Mouse (Mus musculus): ENCODE data around the gene Olfr679. TPM values are rescaled to one million over a fixed set of nuclear protein-coding genes. Genes with fewer than 3 reads are reported as not detected.
"Not testable (repeated sequence)": the region's sequence is repeated elsewhere in the genome, so short reads cannot be mapped to it uniquely, and the experiment has no call there.

Gene Olfr679
- not detected in 2 replicates for polyA plus RNA-seq (2011; ENCODE audit: insufficient read length, low read depth, missing spikeins)

- H3K4me1 ChIP-seq (ENCODE audit: control insufficient read depth, insufficient read depth, low read length) = no peaks in the 10 kb centered on the region
Measured at GRCm38 (mm10) chr7:105080905-105081304, at the start of gene Olfr679. Gene Olfr679 (plus strand): TSS chr7:105081205.

DNA sequence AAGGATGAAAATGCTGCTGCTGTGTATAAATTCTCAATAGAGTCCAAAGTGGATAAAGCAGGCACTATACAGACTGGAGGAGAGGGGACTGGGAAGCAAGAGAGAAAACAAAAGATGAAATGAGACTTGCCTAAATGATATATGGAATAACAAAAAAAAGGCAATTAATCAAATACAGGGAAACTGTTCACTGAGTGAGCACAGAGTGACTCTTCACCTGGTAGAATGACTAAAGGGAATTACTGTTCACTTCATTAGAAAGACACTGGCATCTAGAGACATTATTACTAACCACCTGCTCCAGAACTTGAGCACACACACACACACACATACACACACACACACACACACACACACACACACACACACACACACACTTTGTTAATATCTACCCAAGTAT is 48.6 kb upstream of the Olfr679 start, which contains the start of gene Olfr676:
Gene Olfr676, plus strand, starts transcription at position 301 of the 400 bp plus-strand sequence.
- TF ChIP-seq CTCF (IDR thresholded peaks at IDR 0.05; ENCODE audit: borderline replicate concordance, insufficient read depth, low read length) = no peak
- TF ChIP-seq POLR2A (IDR thresholded peaks at IDR 0.05; ENCODE audit: low read depth, low read length) = no peak
- H3K27ac ChIP-seq (ENCODE audit: insufficient read depth, low read length) = no peak within 1 kb of the TSS
- no peaks in the 10 kb centered on the region for H3K4me1 ChIP-seq (ENCODE audit: control insufficient read depth, insufficient read depth, low read length)
- H3K4me3 ChIP-seq (ENCODE audit: insufficient read depth, low read length) = no peak within 1 kb of the TSS

More at GRCm38 (mm10) chr7:105080905-105081304, at the start of gene Olfr679:
- no peak within 1 kb of the TSS for H3K27ac ChIP-seq (ENCODE audit: insufficient read depth, low read length)
- TF ChIP-seq CTCF (IDR thresholded peaks at IDR 0.05; ENCODE audit: borderline replicate concordance, insufficient read depth, low read length) (no peak), POLR2A (IDR thresholded peaks at IDR 0.05; ENCODE audit: low read depth, low read length) (no peak)
- H3K4me3 ChIP-seq (ENCODE audit: insufficient read depth, low read length) = no peak within 1 kb of the TSS

- not testable (repeated sequence) for H3K27ac ChIP-seq (ENCODE audit: insufficient read depth, low read length); H3K4me3 ChIP-seq (ENCODE audit: insufficient read depth, low read length); H3K4me1 ChIP-seq (ENCODE audit: control insufficient read depth, insufficient read depth, low read length)
Measured at GRCm38 (mm10) chr7:105033836-105034235, 47.2 kb upstream of the Olfr679 start.

GRCm38 (mm10) chr7:105058951-105059350 is 22.1 kb upstream of the Olfr679 start:
- no peak overlapping the region for H3K4me3 ChIP-seq (ENCODE audit: insufficient read depth, low read length)
- no peak overlapping the region for H3K27ac ChIP-seq (ENCODE audit: insufficient read depth, low read length)
- no peak for TF ChIP-seq CTCF (IDR thresholded peaks at IDR 0.05; ENCODE audit: borderline replicate concordance, insufficient read depth, low read length)
- TF ChIP-seq POLR2A (IDR thresholded peaks at IDR 0.05; ENCODE audit: low read depth, low read length) = no peak

DNA sequence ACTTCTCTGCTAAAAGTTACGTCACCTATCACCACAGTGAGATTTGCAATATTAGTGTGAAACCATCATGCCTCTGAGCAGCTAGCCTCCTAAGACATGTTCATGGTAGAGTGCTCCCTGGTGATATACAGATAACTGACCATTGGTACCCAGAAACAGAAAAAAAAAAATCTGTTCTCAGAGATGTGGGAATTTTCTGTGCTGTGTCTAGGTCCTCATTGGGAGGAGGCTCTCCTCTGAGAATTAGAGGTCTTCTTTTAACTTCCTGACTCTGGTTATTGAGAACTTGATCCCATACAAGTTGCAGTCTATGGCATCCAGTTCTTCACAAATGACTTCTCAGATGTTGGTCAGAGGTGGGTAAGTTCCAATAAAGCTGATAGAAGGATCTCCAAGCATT is 16.8 kb upstream of the Olfr679 start, which contains the start of gene Olfr678:
Gene Olfr678, plus strand, starts transcription at position 301 of the 400 bp plus-strand sequence.
- H3K27ac ChIP-seq (ENCODE audit: insufficient read depth, low read length) = no peak within 1 kb of the TSS
- H3K4me1 ChIP-seq (ENCODE audit: control insufficient read depth, insufficient read depth, low read length) = no peaks in the 10 kb centered on the region
- TF ChIP-seq POLR2A (IDR thresholded peaks at IDR 0.05; ENCODE audit: low read depth, low read length) = no peak
- no peak for TF ChIP-seq CTCF (IDR thresholded peaks at IDR 0.05; ENCODE audit: borderline replicate concordance, insufficient read depth, low read length)
- H3K4me3 ChIP-seq (ENCODE audit: insufficient read depth, low read length) = no peak within 1 kb of the TSS

More at GRCm38 (mm10) chr7:105058951-105059350, 22.1 kb upstream of the Olfr679 start:
- H3K4me1 ChIP-seq (ENCODE audit: control insufficient read depth, insufficient read depth, low read length) = no peaks in the 10 kb centered on the region

DNA sequence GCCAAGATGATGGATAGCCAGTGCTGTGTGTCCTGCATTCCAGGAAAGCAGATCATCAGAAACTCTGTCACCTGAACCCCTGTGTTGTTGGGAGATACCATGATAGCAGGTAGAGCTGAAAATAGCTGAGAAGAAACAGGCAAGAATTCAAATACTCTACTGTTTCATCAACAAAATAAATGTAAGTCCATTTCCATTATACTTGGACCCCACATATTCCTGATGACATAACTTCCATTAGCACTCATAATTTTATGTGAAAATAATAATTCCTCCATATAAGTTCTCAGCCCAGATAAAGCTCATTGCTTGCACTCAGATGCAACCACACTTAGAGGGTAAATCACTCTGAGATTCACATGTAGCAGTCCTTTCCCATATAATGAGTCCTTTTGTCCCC is 11.7 kb downstream of the Olfr679 start, which contains the start of gene Olfr680-ps1:
Gene Olfr680-ps1, minus strand, starts transcription at position 101 of the 400 bp plus-strand sequence.
- H3K4me1 ChIP-seq (ENCODE audit: control insufficient read depth, insufficient read depth, low read length); H3K27ac ChIP-seq (ENCODE audit: insufficient read depth, low read length); H3K4me3 ChIP-seq (ENCODE audit: insufficient read depth, low read length): not testable (repeated sequence)

DNA sequence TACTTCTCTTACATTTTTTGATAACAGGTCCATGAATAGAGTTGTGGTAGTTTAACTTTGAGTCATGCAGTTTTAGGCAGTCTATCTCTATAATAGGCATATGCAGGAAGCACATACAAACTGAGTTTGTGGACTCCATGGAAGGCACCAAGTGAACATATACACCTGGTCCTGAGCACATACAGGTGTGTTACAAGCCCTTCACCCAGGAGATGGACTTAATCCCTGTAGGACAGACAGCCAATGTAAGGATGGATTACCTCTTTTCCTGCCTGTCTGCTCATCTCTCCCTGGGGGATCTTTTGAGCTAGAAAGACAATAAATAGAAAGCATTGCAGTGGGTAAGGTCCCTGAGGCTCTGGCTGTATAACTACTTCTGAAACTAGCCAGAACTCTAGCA is 35.5 kb downstream of the Olfr679 start, which contains the start of gene Olfr681:
Gene Olfr681, plus strand, starts transcription at position 301 of the 400 bp plus-strand sequence.
- Histone ChIP-seq H3K4me3 (ENCODE audit: insufficient read depth, low read length) (no peak within 1 kb of the TSS), H3K27ac (ENCODE audit: insufficient read depth, low read length) (no peak within 1 kb of the TSS), H3K4me1 (ENCODE audit: control insufficient read depth, insufficient read depth, low read length) (no peaks in the 10 kb centered on the region)
- no peak for TF ChIP-seq CTCF (IDR thresholded peaks at IDR 0.05; ENCODE audit: borderline replicate concordance, insufficient read depth, low read length)
- TF ChIP-seq POLR2A (IDR thresholded peaks at IDR 0.05; ENCODE audit: low read depth, low read length) = no peak

Other genes starting within 250 kb of the Olfr679 start
- gene Usp17lb, start 238.6 kb upstream of the Olfr679 start, polyA plus RNA-seq (2011; ENCODE audit: insufficient read length, low read depth, missing spikeins) = not detected in 2 replicates
- gene Usp17la, start 224.2 kb upstream of the Olfr679 start, polyA plus RNA-seq (2011; ENCODE audit: insufficient read length, low read depth, missing spikeins) = not detected in 2 replicates
- gene Olfr665, start 203.2 kb upstream of the Olfr679 start, polyA plus RNA-seq (2011; ENCODE audit: insufficient read length, low read depth, missing spikeins) = not detected in 2 replicates
- gene Olfr666, start 185.3 kb upstream of the Olfr679 start, polyA plus RNA-seq (2011; ENCODE audit: insufficient read length, low read depth, missing spikeins) = not detected in 2 replicates
- gene Olfr667, start 159.7 kb upstream of the Olfr679 start, polyA plus RNA-seq (2011; ENCODE audit: insufficient read length, low read depth, missing spikeins) = not detected in 2 replicates
- not detected in 2 replicates for gene Olfr668, start 153.1 kb upstream of the Olfr679 start, polyA plus RNA-seq (2011; ENCODE audit: insufficient read length, low read depth, missing spikeins)
- not detected in 2 replicates for gene Olfr669, start 147.0 kb upstream of the Olfr679 start, polyA plus RNA-seq (2011; ENCODE audit: insufficient read length, low read depth, missing spikeins)
- gene Olfr670, start 118.6 kb upstream of the Olfr679 start, polyA plus RNA-seq (2011; ENCODE audit: insufficient read length, low read depth, missing spikeins) = not detected in 2 replicates
- gene Olfr671, start 102.1 kb upstream of the Olfr679 start, polyA plus RNA-seq (2011; ENCODE audit: insufficient read length, low read depth, missing spikeins) = not detected in 2 replicates
- not detected in 2 replicates for gene Olfr672, start 79.2 kb upstream of the Olfr679 start, polyA plus RNA-seq (2011; ENCODE audit: insufficient read length, low read depth, missing spikeins)
- not detected in 2 replicates for gene Olfr675, start 52.7 kb upstream of the Olfr679 start, polyA plus RNA-seq (2011; ENCODE audit: insufficient read length, low read depth, missing spikeins)
- gene Olfr676, start 48.5 kb upstream of the Olfr679 start, polyA plus RNA-seq (2011; ENCODE audit: insufficient read length, low read depth, missing spikeins) = not detected in 2 replicates
- not detected in 2 replicates for gene Olfr677, start 29.8 kb upstream of the Olfr679 start, polyA plus RNA-seq (2011; ENCODE audit: insufficient read length, low read depth, missing spikeins)
- not detected in 2 replicates for gene Olfr678, start 16.7 kb upstream of the Olfr679 start, polyA plus RNA-seq (2011; ENCODE audit: insufficient read length, low read depth, missing spikeins)
- gene Olfr680-ps1, start 11.6 kb downstream of the Olfr679 start, polyA plus RNA-seq (2011; ENCODE audit: insufficient read length, low read depth, missing spikeins) = not detected in 2 replicates
- not detected in 2 replicates for gene Olfr681, start 35.6 kb downstream of the Olfr679 start, polyA plus RNA-seq (2011; ENCODE audit: insufficient read length, low read depth, missing spikeins)
- gene Olfr683, start 65.8 kb downstream of the Olfr679 start, polyA plus RNA-seq (2011; ENCODE audit: insufficient read length, low read depth, missing spikeins) = not detected in 2 replicates
- not detected in 2 replicates for gene Olfr684, start 82.4 kb downstream of the Olfr679 start, polyA plus RNA-seq (2011; ENCODE audit: insufficient read length, low read depth, missing spikeins)
- gene Olfr685, start 104.8 kb downstream of the Olfr679 start, polyA plus RNA-seq (2011; ENCODE audit: insufficient read length, low read depth, missing spikeins) = not detected in 2 replicates
- gene Olfr686, start 126.3 kb downstream of the Olfr679 start, polyA plus RNA-seq (2011; ENCODE audit: insufficient read length, low read depth, missing spikeins) = not detected in 2 replicates
- not detected in 2 replicates for gene Olfr688, start 206.9 kb downstream of the Olfr679 start, polyA plus RNA-seq (2011; ENCODE audit: insufficient read length, low read depth, missing spikeins)
- gene Olfr689, start 230.0 kb downstream of the Olfr679 start, polyA plus RNA-seq (2011; ENCODE audit: insufficient read length, low read depth, missing spikeins) = not detected in 2 replicates